Mouse (Mus musculus): ENCODE measurements around the gene Gata3.

DNA sequence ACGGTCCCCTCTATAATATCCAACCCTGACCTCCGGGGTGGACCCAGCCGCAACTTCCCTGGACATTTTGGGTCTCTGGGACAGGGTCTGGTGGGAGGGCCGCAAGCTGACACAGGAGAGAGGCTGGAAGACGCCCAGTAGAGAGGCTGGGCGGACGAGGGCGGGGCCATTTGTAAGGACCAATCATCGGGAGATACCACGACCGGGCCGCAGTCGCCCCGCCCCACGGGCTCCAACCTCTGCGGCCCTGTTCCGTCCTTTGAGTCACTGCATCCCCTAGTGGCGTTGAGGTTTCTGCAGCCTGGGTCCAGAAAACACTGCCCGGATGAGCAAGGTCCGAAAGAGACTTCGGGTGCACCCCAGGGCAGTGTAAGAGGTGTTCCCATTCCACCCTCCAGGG lies 10.3 kb downstream of the Gata3 start:
- peak; percentile 87 for TF ChIP-seq CTCF (IDR thresholded peaks at IDR 0.05; ENCODE audit: low read depth)
- TF ChIP-seq EP300 (IDR thresholded peaks at IDR 0.05; ENCODE audit: low read depth), result no peak

Measured in heart, postnatal 0 days (tissue).